ENCODE assay signal across 7 mouse cellular contexts in the genomic region with DNA sequence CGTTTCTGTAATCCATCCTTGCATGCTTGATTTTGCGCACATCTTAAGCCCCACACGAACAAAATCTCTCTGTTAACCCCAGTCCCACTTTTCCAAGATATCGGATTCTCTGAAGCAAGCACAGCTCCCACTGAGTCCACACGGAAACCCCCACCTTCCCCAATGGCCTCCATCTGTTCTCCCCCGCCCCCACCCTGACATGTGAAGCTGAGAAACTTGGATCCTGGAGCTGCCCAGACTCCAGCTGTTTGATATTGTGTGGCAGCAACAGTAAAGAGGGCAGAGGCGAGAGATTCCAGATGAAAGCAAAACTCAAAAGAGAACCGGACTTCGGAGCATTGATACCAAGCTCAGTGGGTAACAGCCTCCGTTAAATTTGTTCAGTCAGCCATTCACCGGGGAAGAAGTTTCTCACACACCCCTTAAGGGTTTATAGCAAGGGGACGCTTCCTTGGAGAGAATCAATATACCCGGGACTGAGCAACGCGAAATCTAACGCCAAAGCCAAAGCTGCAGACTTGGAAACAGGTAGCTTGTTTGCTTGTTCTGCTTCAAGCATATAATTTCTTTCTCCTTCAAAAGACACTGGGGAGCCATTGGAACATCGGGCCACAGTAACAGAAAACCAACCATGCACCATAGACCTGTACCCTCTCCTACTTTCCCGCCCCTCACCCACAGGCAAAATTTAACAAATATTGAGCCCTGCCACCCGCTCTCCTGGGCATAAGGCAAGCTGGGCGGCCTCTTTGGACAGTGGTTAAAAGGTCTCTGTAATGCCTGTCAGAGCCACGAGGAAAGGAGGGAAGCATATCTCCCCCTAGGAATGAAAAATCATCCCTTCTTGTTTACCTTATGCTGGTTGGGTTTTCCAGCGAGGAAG. TPM values are rescaled to one million over a fixed set of nuclear protein-coding genes. Genes with fewer than 3 reads are reported as not detected.
DNase-seq lines count a peak whose midpoint lies in the region; ATAC-seq lines count a peak whose summit lies in the region.

No protein-coding gene starts in this region.

- H3K4me1 ChIP-seq in kidney, embryonic 15.5 days, result peaks cover 14% of the 10 kb centered on the region
- H3K4me1 ChIP-seq in forebrain, embryonic 12.5 days, result peaks cover 23% of the 10 kb centered on the region
- peaks cover 21% of the 10 kb centered on the region for H3K4me1 ChIP-seq in limb, embryonic 10.5 days
- H3K4me1 ChIP-seq in neural tube, embryonic 15.5 days, result peaks cover 11% of the 10 kb centered on the region

- H3K27ac ChIP-seq in kidney, embryonic 15.5 days, result no peak overlapping the region
- peak overlapping the region; percentile 74 for H3K27ac ChIP-seq in forebrain, embryonic 12.5 days
- peak overlapping the region; percentile 76 for H3K27ac ChIP-seq in limb, embryonic 10.5 days
- H3K27ac ChIP-seq in neural tube, embryonic 15.5 days (replicated peaks), result no peak overlapping the region

- DNase-seq in kidney, adult 11 months, result no peak
- peak; percentile 47 for DNase-seq in limb, embryonic 10.5 days (ENCODE audit: low spot score)
- DNase-seq in frontal cortex, postnatal 10 days (ENCODE audit: low spot score in 2 of 2), result no peak
- DNase-seq in thymus, postnatal 0 days (ENCODE audit: low spot score), result no peak

- WGBS in kidney, embryonic 15.5 days, result 22% methylated on average over 22 of the region's 22 CpGs
- WGBS in forebrain, embryonic 12.5 days, result 29% methylated on average over 22 of the region's 22 CpGs
- 55% methylated on average over 22 of the region's 22 CpGs for WGBS in limb, embryonic 10.5 days
- 32% methylated on average over 22 of the region's 22 CpGs for WGBS in neural tube, embryonic 15.5 days

- peak overlapping the region; percentile 48 for H3K4me2 ChIP-seq in kidney, embryonic 15.5 days
- H3K4me2 ChIP-seq in forebrain, embryonic 12.5 days, result peak overlapping the region; percentile 41
- H3K4me2 ChIP-seq in neural tube, embryonic 15.5 days, result peak overlapping the region; percentile 48

- no peaks in the 10 kb centered on the region for H3K36me3 ChIP-seq in kidney, embryonic 15.5 days
- H3K36me3 ChIP-seq in forebrain, embryonic 12.5 days (replicated peaks), result no peaks in the 10 kb centered on the region
- H3K36me3 ChIP-seq in limb, embryonic 10.5 days, result no peaks in the 10 kb centered on the region
- no peaks in the 10 kb centered on the region for H3K36me3 ChIP-seq in neural tube, embryonic 15.5 days

- no peaks in the 10 kb centered on the region for H3K27me3 ChIP-seq in kidney, embryonic 15.5 days
- H3K27me3 ChIP-seq in forebrain, embryonic 12.5 days, result peaks cover 10% of the 10 kb centered on the region; the same call in 1 of the 2 replicates
- no peaks in the 10 kb centered on the region for H3K27me3 ChIP-seq in limb, embryonic 10.5 days (ENCODE audit: low read depth, poor library complexity, severe bottlenecking)
- no peaks in the 10 kb centered on the region for H3K27me3 ChIP-seq in neural tube, embryonic 15.5 days (replicated peaks)

- peak; percentile 44; the same call in 1 of the 2 replicates for ATAC-seq in kidney, embryonic 15.5 days (replicated peaks; ENCODE audit: low FRiP score)
- ATAC-seq in forebrain, embryonic 12.5 days (ENCODE audit: low FRiP score), result peak; percentile 58; the same call in 1 of the 2 replicates
- no peak for ATAC-seq in neural tube, embryonic 15.5 days (ENCODE audit: low FRiP score)

- no peaks in the 10 kb centered on the region for H3K9me3 ChIP-seq in kidney, embryonic 15.5 days (replicated peaks)
- no peaks in the 10 kb centered on the region for H3K9me3 ChIP-seq in forebrain, embryonic 12.5 days
- H3K9me3 ChIP-seq in limb, embryonic 10.5 days (replicated peaks), result no peaks in the 10 kb centered on the region
- H3K9me3 ChIP-seq in neural tube, embryonic 15.5 days (replicated peaks), result no peaks in the 10 kb centered on the region; the same call in 1 of the 2 replicates

- H3K9ac ChIP-seq in kidney, embryonic 15.5 days, result no peak overlapping the region
- H3K9ac ChIP-seq in forebrain, embryonic 12.5 days, result no peak overlapping the region
- H3K9ac ChIP-seq in neural tube, embryonic 15.5 days (replicated peaks), result 0 out of 2 replicates have a peak overlapping the region, but pooled peaks have one; percentile 5

- H3K4me3 ChIP-seq in kidney, embryonic 15.5 days (replicated peaks), result peak overlapping the region; percentile 8
- no peak overlapping the region for H3K4me3 ChIP-seq in forebrain, embryonic 12.5 days (replicated peaks)
- peak overlapping the region; percentile 18; the same call in 1 of the 2 replicates for H3K4me3 ChIP-seq in limb, embryonic 10.5 days
- peak overlapping the region; percentile 17 for H3K4me3 ChIP-seq in neural tube, embryonic 15.5 days (replicated peaks)

RNA-seq across cellular contexts. Expression of a gene that starts 6.9 kb away (rescaled TPM):
- 19.1 and 24.2 TPM in 2 replicates for polyA plus RNA-seq in kidney, embryonic 15.5 days (2015; fragmentation: Nextera tagmentation; extraction: Ambion mirVana)
- polyA plus RNA-seq in forebrain, embryonic 12.5 days (2016; fragmentation: Nextera tagmentation; extraction: Ambion mirVana), result 28.3 and 31.0 TPM in 2 replicates
- polyA plus RNA-seq in limb, embryonic 10.5 days (2016; fragmentation: Nextera tagmentation; extraction: Ambion mirVana), result 20.0 and 38.3 TPM in 2 replicates
- polyA plus RNA-seq in neural tube, embryonic 15.5 days (2015; fragmentation: Nextera tagmentation; extraction: Ambion mirVana), result 6.9 and 8.1 TPM in 2 replicates
- polyA plus RNA-seq in thymus, postnatal 0 days (2015; fragmentation: Nextera tagmentation; extraction: Ambion mirVana), result 4.4 and 4.5 TPM in 2 replicates

Comparison
In these comparisons a context has a peak if more than half of its experiments do, and no peak if none do; other contexts are left out.
1. H3K27ac ChIP-seq: peak in forebrain, embryonic 12.5 days (single experiment) and limb, embryonic 10.5 days (single experiment); none in kidney, embryonic 15.5 days (single experiment) and neural tube, embryonic 15.5 days (single experiment).
2. Peak in every context shown above with its lines, with median percentiles within 50 percentile points of each other: H3K4me2 ChIP-seq.